ENCODE assay signal across 15 mouse cellular contexts in the genomic region with DNA sequence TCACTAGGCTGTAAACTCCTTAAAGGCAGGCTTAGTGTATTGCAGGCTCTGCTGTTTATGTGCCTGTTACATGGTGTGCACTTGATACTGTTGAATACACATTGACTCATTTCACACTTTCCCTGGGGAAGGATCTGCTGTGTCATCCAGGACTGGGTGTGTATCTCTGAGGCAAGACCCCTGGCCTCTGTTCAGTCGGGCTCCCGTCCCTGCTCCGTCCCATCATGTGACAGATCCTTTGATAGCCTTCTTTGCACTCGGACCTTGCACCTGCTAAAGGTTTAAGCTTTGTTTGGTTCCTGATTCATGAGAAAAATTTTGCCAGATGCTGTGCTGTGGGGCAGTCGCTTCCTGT. TPM values are rescaled to one million over a fixed set of nuclear protein-coding genes. Genes with fewer than 3 reads are reported as not detected.
DNase-seq lines count a peak whose midpoint lies in the region; ATAC-seq and TF ChIP-seq lines count a peak whose summit lies in the region.
"Had no signal": no experiment of that assay in that cellular context is flagged by ENCODE, and none has a peak within 500 bp of the region (broad histone marks: within the 10 kb centered on the region; RNA-seq: fewer than 3 reads in every experiment).

No protein-coding gene starts in this region.

- no peak for TF ChIP-seq POLR2A in heart, adult 2 months (IDR thresholded peaks at IDR 0.05; ENCODE audit: insufficient read depth, low read depth, low read length)
- TF ChIP-seq POLR2A in small intestine, adult 2 months (IDR thresholded peaks at IDR 0.05; ENCODE audit: low read depth, low read length), result no peak

- 47% methylated on average over 5 of the region's 5 CpGs for WGBS in heart, embryonic 11.5 days (ENCODE audit: insufficient replicate concordance)
- 55% methylated on average over 5 of the region's 5 CpGs for WGBS in heart, adult 2 months
- WGBS in intestine, postnatal 0 days, result 43% methylated on average over 5 of the region's 5 CpGs
- WGBS in small intestine, adult 2 months, result 32% methylated on average over 5 of the region's 5 CpGs

- H3K27me3 ChIP-seq in heart, embryonic 11.5 days (ENCODE audit: control insufficient read depth, insufficient read depth, low read length), result no peaks in the 10 kb centered on the region
- H3K27me3 ChIP-seq in heart, adult 2 months (ENCODE audit: control insufficient read depth, insufficient read depth, low read length), result no peaks in the 10 kb centered on the region
- no peaks in the 10 kb centered on the region for H3K27me3 ChIP-seq in intestine, postnatal 0 days (replicated peaks; ENCODE audit: control insufficient read depth, insufficient read depth, low read length)
- no peaks in the 10 kb centered on the region for H3K27me3 ChIP-seq in small intestine, adult 2 months (ENCODE audit: control insufficient read depth, insufficient read depth, low read length)
- H3K27me3 ChIP-seq: midbrain, embryonic 12.5 days had no signal

- H3K9ac ChIP-seq in heart, embryonic 11.5 days (ENCODE audit: low read depth, low read length), result no peak overlapping the region
- H3K9ac ChIP-seq in heart, adult 2 months (ENCODE audit: low read depth, low read length), result no peak overlapping the region
- no peak overlapping the region for H3K9ac ChIP-seq in intestine, postnatal 0 days (ENCODE audit: low read depth, low read length)
- H3K9ac ChIP-seq: midbrain, embryonic 12.5 days had no signal

- no peak overlapping the region for H3K4me3 ChIP-seq in heart, embryonic 11.5 days (ENCODE audit: low read depth, low read length)
- no peak overlapping the region for H3K4me3 ChIP-seq in heart, adult 2 months
- H3K4me3 ChIP-seq in intestine, postnatal 0 days (ENCODE audit: low read depth, low read length), result no peak overlapping the region
- H3K4me3 ChIP-seq in small intestine, adult 2 months (ENCODE audit: low read depth, low read length), result no peak overlapping the region
- H3K4me3 ChIP-seq: midbrain, embryonic 12.5 days had no signal

- no peak overlapping the region for H3K27ac ChIP-seq in heart, embryonic 11.5 days (ENCODE audit: low read depth, low read length)
- H3K27ac ChIP-seq in heart, adult 2 months, result no peak overlapping the region
- 0 out of 2 replicates have a peak overlapping the region, but pooled peaks have one; percentile 7 for H3K27ac ChIP-seq in intestine, postnatal 0 days (ENCODE audit: low read depth, low read length)
- peak overlapping the region; percentile 49; the same call in 1 of the 2 replicates for H3K27ac ChIP-seq in small intestine, adult 2 months (ENCODE audit: insufficient read depth, low read depth, low read length)
- H3K27ac ChIP-seq: midbrain, embryonic 12.5 days had no signal

- H3K4me2 ChIP-seq in heart, embryonic 11.5 days, result no peak overlapping the region
- H3K4me2 ChIP-seq in intestine, postnatal 0 days (replicated peaks; ENCODE audit: low read depth), result peak overlapping the region; percentile 30; the same call in 1 of the 2 replicates
- H3K4me2 ChIP-seq: midbrain, embryonic 12.5 days had no signal

- intact Hi-C loops in heart, adult 2 months (cut with DNase I), result no loop called here

- no peaks in the 10 kb centered on the region for H3K9me3 ChIP-seq in heart, embryonic 11.5 days (replicated peaks; ENCODE audit: control insufficient read depth, low read length)
- no peaks in the 10 kb centered on the region for H3K9me3 ChIP-seq in intestine, postnatal 0 days (ENCODE audit: control insufficient read depth)
- H3K9me3 ChIP-seq: midbrain, embryonic 12.5 days had no signal

- H3K4me1 ChIP-seq in heart, embryonic 11.5 days (ENCODE audit: control insufficient read depth, insufficient read depth, low read length), result peaks cover 13% of the 10 kb centered on the region
- H3K4me1 ChIP-seq in heart, adult 2 months (ENCODE audit: control insufficient read depth, insufficient read depth, low read length), result peaks cover 3% of the 10 kb centered on the region; the same call in 1 of the 2 replicates
- 0 out of 2 replicates have a peak, but pooled peaks cover 8% of the 10 kb centered on the region for H3K4me1 ChIP-seq in intestine, postnatal 0 days (replicated peaks; ENCODE audit: control insufficient read depth, insufficient read depth, low read length)
- peaks cover 17% of the 10 kb centered on the region; the same call in 1 of the 2 replicates for H3K4me1 ChIP-seq in small intestine, adult 2 months (ENCODE audit: control insufficient read depth, insufficient read depth, insufficient read length, low read length)
- H3K4me1 ChIP-seq: midbrain, embryonic 12.5 days had no signal

- TF ChIP-seq CTCF in heart, adult 2 months (IDR thresholded peaks at IDR 0.05), result no peak
- no peak for TF ChIP-seq CTCF in intestine, postnatal 0 days (IDR thresholded peaks at IDR 0.05; ENCODE audit: low read depth)
- TF ChIP-seq CTCF in small intestine, adult 2 months (IDR thresholded peaks at IDR 0.05; ENCODE audit: extremely low read depth, insufficient read length, insufficient replicate concordance, low read depth, low read length), result no peak

- no peaks in the 10 kb centered on the region for H3K79me2 ChIP-seq in heart, adult 2 months (replicated peaks; ENCODE audit: control insufficient read depth, insufficient read depth, low read length)

- no peaks in the 10 kb centered on the region; the same call in 1 of the 2 replicates for H3K36me3 ChIP-seq in heart, embryonic 11.5 days (ENCODE audit: control insufficient read depth, insufficient read depth, low read length)
- no peaks in the 10 kb centered on the region for H3K36me3 ChIP-seq in heart, adult 2 months (ENCODE audit: control insufficient read depth, insufficient read depth, low read length)
- peaks cover 3% of the 10 kb centered on the region; the same call in 1 of the 2 replicates for H3K36me3 ChIP-seq in intestine, postnatal 0 days (ENCODE audit: control insufficient read depth, insufficient read depth)
- H3K36me3 ChIP-seq in small intestine, adult 2 months (ENCODE audit: control insufficient read depth, insufficient read depth, low read length), result peaks cover 2% of the 10 kb centered on the region; the same call in 1 of the 2 replicates
- H3K36me3 ChIP-seq: midbrain, embryonic 12.5 days had no signal

- TF ChIP-seq EP300 in heart, adult 2 months (IDR thresholded peaks at IDR 0.05; ENCODE audit: insufficient read depth, low read depth, low read length), result no peak

- ATAC-seq in heart, embryonic 11.5 days (replicated peaks; ENCODE audit: insufficient number of reproducible peaks, low FRiP score, low TSS enrichment), result peak; percentile 68; the same call in 1 of the 2 replicates
- peak; percentile 93 for ATAC-seq in intestine, postnatal 0 days

- DNase-seq in heart, adult 2 months, result no peak
- DNase-seq in R1 (ENCODE audit: low read depth, low spot score), result peak; percentile 67
- no peak for DNase-seq in adrenal gland, postnatal 4 days (ENCODE audit: low spot score in 2 of 2)
- no peak for DNase-seq in testis, postnatal 10 days (ENCODE audit: low spot score)
- DNase-seq in kidney, postnatal 4 days, result no peak
- DNase-seq: heart, postnatal 10 days had no signal

RNA-seq across cellular contexts. Expression of a gene that starts 10.5 kb away (rescaled TPM):
- not detected in 2 replicates for polyA plus RNA-seq in heart, embryonic 11.5 days (2014; fragmentation: Nextera tagmentation; extraction: Ambion mirVana)
- total RNA-seq in heart, adult 2 months (2021), result not detected
- not detected in 2 replicates for polyA plus RNA-seq in heart, adult 2 months (2012; rRNA removed)
- polyA plus RNA-seq in intestine, postnatal 0 days (2015; fragmentation: Nextera tagmentation; extraction: Ambion mirVana), result 0.12 TPM in 1 of 2 replicates, not detected in the other
- not detected in 2 replicates for polyA plus RNA-seq in small intestine, adult 2 months (2012; rRNA removed)
- not detected for total RNA-seq in adrenal gland, postnatal 4 days (2021)
- total RNA-seq: gastrocnemius, adult 8-10 months; heart, postnatal 10 days; left cerebral cortex, adult 18-20 months had no signal
- polyA plus RNA-seq: brain, embryonic 14.5 days; cortical plate, adult 2 months; midbrain, embryonic 12.5 days; neural tube, embryonic 11.5 days had no signal

RNA-seq across cellular contexts. Expression of a gene that starts 20.9 kb away (rescaled TPM):
- 13.8 and 14.6 TPM in 2 replicates for polyA plus RNA-seq in heart, embryonic 11.5 days (2014; fragmentation: Nextera tagmentation; extraction: Ambion mirVana)
- 10 to 100 TPM; 19.5 to 22.2 TPM for total RNA-seq in heart, adult 2 months (2021)
- polyA plus RNA-seq in heart, adult 2 months (2012; rRNA removed), result 13.5 and 19.3 TPM in 2 replicates
- 37.4 and 37.7 TPM in 2 replicates for polyA plus RNA-seq in intestine, postnatal 0 days (2015; fragmentation: Nextera tagmentation; extraction: Ambion mirVana)
- polyA plus RNA-seq in small intestine, adult 2 months (2012; rRNA removed), result 90.1 and 205 TPM in 2 replicates
- 10 to 100 TPM; 27.0 to 29.3 TPM for total RNA-seq in adrenal gland, postnatal 4 days (2021)

Comparison
In these comparisons a context has a peak if more than half of its experiments do, and no peak if none do; other contexts are left out.
1. H3K27ac ChIP-seq: peak in intestine, postnatal 0 days (single experiment) and small intestine, adult 2 months (single experiment); none in heart, embryonic 11.5 days (single experiment) and heart, adult 2 months (single experiment).